Mouse (Mus musculus): ENCODE results near the gene Lipe. TPM values are rescaled to one million over a fixed set of nuclear protein-coding genes. Genes with fewer than 3 reads are reported as not detected.

Lipe gene
- total and polyA plus RNA-seq, 3 experiments, result 4.5 to 15.4 TPM; not detected in 1

GRCm38 (mm10) chr7:25391856-25392453 lies 6.6 kb downstream of the Lipe start:
- Histone ChIP-seq H3K79me2 (ENCODE audit: control insufficient read depth, insufficient read depth, low read length, poor library complexity) (no peaks in the 10 kb centered on the region; the same call in 1 of the 2 replicates), H3K9ac (ENCODE audit: control insufficient read depth, low read depth, low read length, poor library complexity, severe bottlenecking) (no peak overlapping the region)

DNA sequence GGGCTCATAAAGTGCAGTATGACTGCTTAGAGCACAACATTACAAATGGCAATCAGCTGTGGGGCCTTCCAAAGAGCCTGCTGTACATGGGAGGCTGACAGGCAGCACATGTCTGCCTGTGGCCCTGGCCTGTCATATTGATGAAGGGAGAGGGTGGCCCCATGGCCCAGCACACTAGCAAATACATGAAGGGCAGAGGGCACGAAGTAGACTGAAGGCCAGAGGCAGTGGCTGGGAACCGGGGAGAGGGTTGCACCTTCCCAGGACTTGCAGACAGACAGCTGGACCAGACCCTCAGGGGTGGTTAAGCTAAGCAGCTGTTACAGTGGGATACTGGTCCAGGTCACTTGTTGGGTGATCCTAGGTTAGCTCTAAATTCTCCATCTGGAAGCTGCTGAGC lies 7.5 kb downstream of the Lipe start:
- H3K4me1 ChIP-seq (ENCODE audit: control insufficient read depth in 1 of 2, insufficient read depth in 2 of 2, low read length in 2 of 2), result peaks cover 20 to 29% of the 10 kb centered on the region in 2 experiments
- TF ChIP-seq NELFE (IDR thresholded peaks at IDR 0.05; ENCODE audit: low read depth, low read length) (no peak), EP300 (IDR thresholded peaks at IDR 0.05; ENCODE audit: low read depth in 1 of 2, low read length in 2 of 2) (no peak), BHLHE40 (IDR thresholded peaks at IDR 0.05; ENCODE audit: borderline replicate concordance, low read depth, low read length) (no peak), ZNF384 (IDR thresholded peaks at IDR 0.05; ENCODE audit: low read depth, low read length) (no peak), USF1 (IDR thresholded peaks at IDR 0.05; ENCODE audit: low read depth, low read length) (no peak), CHD1 (IDR thresholded peaks at IDR 0.05; ENCODE audit: low read depth, low read length) (no peak), RCOR1 (IDR thresholded peaks at IDR 0.05; ENCODE audit: low read depth, low read length) (no peak), MAX (IDR thresholded peaks at IDR 0.05; ENCODE audit: low read length) (no peak), SMC3 (IDR thresholded peaks at IDR 0.05; ENCODE audit: low read depth, low read length) (no peak), POLR2AphosphoS5 (IDR thresholded peaks at IDR 0.05; ENCODE audit: borderline replicate concordance, low read depth, low read length) (no peak), MYB (IDR thresholded peaks at IDR 0.05; ENCODE audit: low read depth, low read length) (no peak), RAD21 (IDR thresholded peaks at IDR 0.05; ENCODE audit: low read depth, low read length) (no peak), USF2 (IDR thresholded peaks at IDR 0.05; ENCODE audit: borderline replicate concordance in 1 of 2, insufficient read depth in 1 of 2, low read depth in 1 of 2, low read length in 2 of 2) (no peak), E2F4 (IDR thresholded peaks at IDR 0.05; ENCODE audit: borderline replicate concordance, low read depth, low read length) (no peak), POLR2A (IDR thresholded peaks at IDR 0.05; ENCODE audit: control insufficient read depth in 1 of 2, insufficient read depth in 1 of 2, low read depth in 1 of 2, low read length in 2 of 2, poor library complexity in 1 of 2) (no peak), TAL1 (IDR thresholded peaks at IDR 0.05; ENCODE audit: low read length) (no peak), ELF1 (IDR thresholded peaks at IDR 0.05; ENCODE audit: low read depth, low read length) (no peak), MXI1 (IDR thresholded peaks at IDR 0.05; ENCODE audit: low read depth, low read length) (no peak), TBP (IDR thresholded peaks at IDR 0.05; ENCODE audit: low read depth, low read length) (no peak)
- no peaks in the 10 kb centered on the region; the same call in 1 of the 2 replicates for H3K79me2 ChIP-seq (ENCODE audit: control insufficient read depth, insufficient read depth, low read length, poor library complexity)
- no peaks in the 10 kb centered on the region for H3K27me3 ChIP-seq (ENCODE audit: control insufficient read depth in 1 of 2, insufficient read depth in 2 of 2, low read length in 2 of 2)
- H3K4me3 ChIP-seq (ENCODE audit: control insufficient read depth in 1 of 2, insufficient read depth in 1 of 2, low read depth in 2 of 2, low read length in 2 of 2), result no peak overlapping the region
- DNase-seq (ENCODE audit: low read depth, low spot score), result no peak
- no peak overlapping the region for H3K27ac ChIP-seq (ENCODE audit: control insufficient read depth, low read depth, low read length)
- H3K9ac ChIP-seq (ENCODE audit: control insufficient read depth, low read depth, low read length, poor library complexity, severe bottlenecking), result no peak overlapping the region
- no peaks in the 10 kb centered on the region for H3K9me3 ChIP-seq (replicated peaks; ENCODE audit: insufficient read depth, low read length)
- peaks cover 0 to 25% of the 10 kb centered on the region in 2 experiments; a peak in 2 of 4 replicates for H3K36me3 ChIP-seq (ENCODE audit: control insufficient read depth in 1 of 2, insufficient read depth in 2 of 2, low read length in 2 of 2)

More at GRCm38 (mm10) chr7:25391856-25392453, 6.6 kb downstream of the Lipe start:
- no peak overlapping the region for H3K4me3 ChIP-seq (ENCODE audit: control insufficient read depth in 1 of 2, insufficient read depth in 1 of 2, low read depth in 2 of 2, low read length in 2 of 2)
- H3K9me3 ChIP-seq (replicated peaks; ENCODE audit: insufficient read depth, low read length), result no peaks in the 10 kb centered on the region
- peaks cover 0 to 23% of the 10 kb centered on the region in 2 experiments; a peak in 2 of 4 replicates for H3K36me3 ChIP-seq (ENCODE audit: control insufficient read depth in 1 of 2, insufficient read depth in 2 of 2, low read length in 2 of 2)
- DNase-seq (ENCODE audit: low read depth, low spot score), result no peak
- TF ChIP-seq SMC3 (IDR thresholded peaks at IDR 0.05; ENCODE audit: low read depth, low read length) (no peak), TAL1 (IDR thresholded peaks at IDR 0.05; ENCODE audit: low read length) (no peak), MYB (IDR thresholded peaks at IDR 0.05; ENCODE audit: low read depth, low read length) (no peak), JUND (IDR thresholded peaks at IDR 0.05; ENCODE audit: low read depth, low read length) (no peak), GATA1 (IDR thresholded peaks at IDR 0.05; ENCODE audit: low read depth, low read length) (no peak), MYC (IDR thresholded peaks at IDR 0.05; ENCODE audit: low read depth, low read length) (no peak), UBTF (IDR thresholded peaks at IDR 0.05; ENCODE audit: borderline replicate concordance, insufficient read depth, low read depth, low read length) (no peak), BHLHE40 (IDR thresholded peaks at IDR 0.05; ENCODE audit: borderline replicate concordance, low read depth, low read length) (no peak), CHD2 (IDR thresholded peaks at IDR 0.05; ENCODE audit: low read length) (no peak), USF2 (IDR thresholded peaks at IDR 0.05; ENCODE audit: borderline replicate concordance in 1 of 2, insufficient read depth in 1 of 2, low read depth in 1 of 2, low read length in 2 of 2) (no peak), MAX (IDR thresholded peaks at IDR 0.05; ENCODE audit: low read length) (no peak), NELFE (IDR thresholded peaks at IDR 0.05; ENCODE audit: low read depth, low read length) (no peak)
- peaks cover 15 to 31% of the 10 kb centered on the region in 2 experiments for H3K4me1 ChIP-seq (ENCODE audit: control insufficient read depth in 1 of 2, insufficient read depth in 2 of 2, low read length in 2 of 2)
- no peak overlapping the region for H3K27ac ChIP-seq (ENCODE audit: control insufficient read depth, low read depth, low read length)
- H3K27me3 ChIP-seq (ENCODE audit: control insufficient read depth in 1 of 2, insufficient read depth in 2 of 2, low read length in 2 of 2), result no peaks in the 10 kb centered on the region

All from MEL (cell line).